Mouse (Mus musculus) yolk sac, embryonic 10.5 days (tissue): ENCODE results near the gene Ypel1.

Source experiments
- DNase-seq: peaks from one replicate; pipeline ENCODE4 v3.0.0-alpha.2; 2017; ENCODE audit warnings: low spot score

Ypel1 gene

GRCm38 (mm10) chr16:17069511-17070443 is at the start of gene Ypel1:
TSS of gene Ypel1 (plus strand) at chr16:17069696.
- DNase-seq: peak; percentile 86

GRCm38 (mm10) chr16:17024469-17025148 is 44.9 kb upstream of the Ypel1 start:
- no peak for DNase-seq

- no peak for DNase-seq
Observed at GRCm38 (mm10) chr16:17029971-17030695, 39.4 kb upstream of the Ypel1 start.

- no peak for DNase-seq
Observed at GRCm38 (mm10) chr16:17033754-17034153, 35.7 kb upstream of the Ypel1 start.

GRCm38 (mm10) chr16:17040716-17041115 is 28.8 kb upstream of the Ypel1 start:
- DNase-seq: no peak

- no peak for DNase-seq
Observed at GRCm38 (mm10) chr16:17041417-17041816, 28.1 kb upstream of the Ypel1 start.

GRCm38 (mm10) chr16:17044320-17044719 is 25.2 kb upstream of the Ypel1 start:
- no peak for DNase-seq

- no peak for DNase-seq
Observed at GRCm38 (mm10) chr16:17045287-17045686, 24.2 kb upstream of the Ypel1 start.

GRCm38 (mm10) chr16:17049886-17050285 is 19.6 kb upstream of the Ypel1 start:
- DNase-seq: no peak

GRCm38 (mm10) chr16:17052087-17052486 is 17.4 kb upstream of the Ypel1 start:
- DNase-seq: no peak

- DNase-seq: no peak
Observed at GRCm38 (mm10) chr16:17053903-17054302, 15.6 kb upstream of the Ypel1 start.

- DNase-seq: no peak
Observed at GRCm38 (mm10) chr16:17055584-17055983, 13.9 kb upstream of the Ypel1 start.

GRCm38 (mm10) chr16:17062338-17062737 is 7.2 kb upstream of the Ypel1 start:
- no peak for DNase-seq

GRCm38 (mm10) chr16:17067552-17067951 is 1.9 kb upstream of the Ypel1 start:
- DNase-seq: no peak

GRCm38 (mm10) chr16:17070716-17071115 is 1.2 kb downstream of the Ypel1 start:
- DNase-seq: no peak

- DNase-seq: no peak
Observed at GRCm38 (mm10) chr16:17073000-17073399, 3.5 kb downstream of the Ypel1 start.

- DNase-seq: no peak
Observed at GRCm38 (mm10) chr16:17076301-17076700, 6.8 kb downstream of the Ypel1 start.

- DNase-seq: no peak
Observed at GRCm38 (mm10) chr16:17076869-17077268, 7.4 kb downstream of the Ypel1 start.

GRCm38 (mm10) chr16:17078101-17078500 is 8.6 kb downstream of the Ypel1 start:
- DNase-seq: no peak

GRCm38 (mm10) chr16:17082121-17082792 is 12.8 kb downstream of the Ypel1 start:
- peak; percentile 60 for DNase-seq

- DNase-seq: no peak
Observed at GRCm38 (mm10) chr16:17085636-17086035, 16.1 kb downstream of the Ypel1 start.

- no peak for DNase-seq
Observed at GRCm38 (mm10) chr16:17086241-17086640, 16.7 kb downstream of the Ypel1 start.
